Mouse (Mus musculus) hindbrain, embryonic 15.5 days (tissue): ENCODE results near the gene Ankrd65. TPM values are rescaled to one million over a fixed set of nuclear protein-coding genes. Genes with fewer than 3 reads are reported as not detected.

Source experiments
- ATAC-seq: fragments of 200-750 bp; cut with Nextera tagmentation; 2 replicates; pipeline ENCODE4 v1.8.0; 2017; ENCODE audit warnings: low read depth, moderate number of reproducible peaks, moderate TSS enrichment; ENCODE audit not compliant: low FRiP score
- H3K27ac ChIP-seq: fragments of 300-500 bp; sonication (generic); replicated peaks from 2 replicates; pipeline ENCODE4 v1.5.1; 2015; ENCODE audit warnings: mild to moderate bottlenecking, inconsistent platforms
- H3K27me3 ChIP-seq: fragments of 300-500 bp; sonication (generic); 2 replicates; pipeline ENCODE4 v1.6.1; 2015; ENCODE audit warnings: control low read depth, inconsistent platforms
- H3K36me3 ChIP-seq: fragments of 300-500 bp; sonication (generic); 2 replicates; pipeline ENCODE4 v1.6.1; 2015; ENCODE audit warnings: control low read depth, inconsistent platforms
- H3K4me1 ChIP-seq: fragments of 300-500 bp; sonication (generic); replicated peaks from 2 replicates; pipeline ENCODE4 v1.6.1; 2015; ENCODE audit warnings: control low read depth, inconsistent platforms
- H3K4me2 ChIP-seq: fragments of 300-500 bp; sonication (generic); 2 replicates; pipeline ENCODE4 v1.6.1; 2015; ENCODE audit warnings: moderate library complexity, mild to moderate bottlenecking, inconsistent platforms
- H3K4me3 ChIP-seq: fragments of 300-500 bp; sonication (generic); 2 replicates; pipeline ENCODE4 v1.5.1; 2015; ENCODE audit warnings: mild to moderate bottlenecking, inconsistent platforms
- H3K9ac ChIP-seq: fragments of 300-500 bp; sonication (generic); 2 replicates; pipeline ENCODE4 v1.6.1; 2015; ENCODE audit warnings: inconsistent platforms
- H3K9me3 ChIP-seq: fragments of 300-500 bp; sonication (generic); 2 replicates; pipeline ENCODE4 v1.6.1; 2016; ENCODE audit warnings: control low read depth, inconsistent platforms
- WGBS: fragments of 180-500 bp; shearing (Covaris S2); methylation state at CpG from one replicate; pipeline ENCODE4 v1.1.7; 2015; 5-methylcytosine and 5-hydroxymethylcytosine counted together
- polyA plus RNA-seq: library from polyadenylated mRNA; unstranded; fragments of >200 nt; fragmentation: Nextera tagmentation; extraction: Ambion mirVana; gene quantifications from 2 replicates; pipeline ENCODE4 v1.2.1, GENCODE M21; 2015

The Ankrd65 gene
- polyA plus RNA-seq, 1 experiment from 2014 or later, result not detected

GRCm38 (mm10) chr4:155762357-155762756, 27.9 kb upstream of the Ankrd65 start:
- no peak overlapping the region for H3K4me3 ChIP-seq
- ATAC-seq, result no peak
- H3K9me3 ChIP-seq, result no peaks in the 10 kb centered on the region
- peaks cover 32% of the 10 kb centered on the region for H3K4me1 ChIP-seq
- no peaks in the 10 kb centered on the region for H3K36me3 ChIP-seq
- H3K9ac ChIP-seq, result no peak overlapping the region
- peak overlapping the region; percentile 99; the same call in 1 of the 2 replicates for H3K4me2 ChIP-seq
- no peaks in the 10 kb centered on the region for H3K27me3 ChIP-seq
- H3K27ac ChIP-seq, result no peak overlapping the region
- WGBS, result 90% methylated on average over 3 of the region's 3 CpGs

DNA sequence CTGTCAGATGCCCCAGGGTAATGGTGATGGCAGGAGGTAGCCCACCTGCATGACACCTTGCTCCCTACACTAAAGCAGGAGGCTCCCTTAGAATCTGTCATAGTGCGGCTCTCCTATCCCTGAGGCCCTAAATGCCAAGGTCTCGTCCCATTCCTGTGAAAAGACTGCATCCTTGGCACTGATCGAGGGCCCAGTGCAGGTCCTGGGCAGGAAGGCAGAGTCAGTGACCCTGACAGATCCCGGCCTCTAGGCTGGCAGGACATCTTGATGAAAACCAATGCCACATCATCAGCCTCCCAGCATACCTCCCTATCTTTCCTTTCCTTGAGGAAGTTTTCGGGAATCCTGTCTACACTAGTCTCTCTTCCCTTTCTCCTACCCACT, 20.8 kb upstream of the Ankrd65 start:
- H3K27ac ChIP-seq, result peak overlapping the region; percentile 72; the same call in 1 of the 2 replicates
- WGBS, result 64% methylated on average over 5 of the region's 5 CpGs

DNA sequence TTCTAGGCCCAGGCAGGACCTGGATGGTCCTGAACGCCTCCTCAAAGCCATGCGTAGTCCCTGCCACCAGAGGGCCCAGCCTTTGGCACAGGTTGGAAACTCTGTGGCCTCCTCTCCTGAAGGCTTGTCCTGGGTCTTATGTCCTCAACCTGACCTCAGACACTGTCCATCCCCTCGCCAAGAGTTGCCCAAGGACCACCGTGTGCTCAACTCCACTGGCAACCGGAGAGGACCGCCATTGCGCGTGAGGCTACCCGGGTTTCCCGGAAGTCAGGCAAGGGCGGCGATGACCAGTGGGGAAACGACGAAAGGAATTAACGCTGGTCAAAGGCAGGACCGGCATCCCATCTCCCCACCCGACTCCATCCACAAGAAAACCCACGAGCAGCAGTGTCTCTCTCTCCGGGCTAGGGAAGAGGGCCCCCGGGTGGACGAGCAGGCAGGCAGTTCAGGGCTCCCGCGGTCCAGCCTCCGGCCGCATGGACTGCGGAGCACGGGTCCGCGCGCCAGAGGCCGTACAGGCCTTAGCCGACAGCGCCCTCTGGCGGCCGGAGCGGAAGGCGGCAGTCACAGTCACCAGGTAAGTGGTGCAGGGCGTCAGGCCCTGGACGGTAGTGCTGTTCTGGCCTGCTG, 20.2 kb upstream of the Ankrd65 start:
- Histone ChIP-seq H3K9ac (peak overlapping the region; percentile 77), H3K27ac (peak overlapping the region; percentile 72), H3K4me2 (peak overlapping the region; percentile 87), H3K4me1 (peaks cover 31% of the 10 kb centered on the region), H3K4me3 (peak overlapping the region; percentile 50), H3K27me3 (peaks cover 12% of the 10 kb centered on the region), H3K36me3 (no peaks in the 10 kb centered on the region), H3K9me3 (no peaks in the 10 kb centered on the region)
- ATAC-seq, result peak; percentile 77
- 1% methylated on average over 39 of the region's 39 CpGs for WGBS

More for the DNA sequence above, 20.8 kb upstream of the Ankrd65 start:
- ATAC-seq, result no peak
- Histone ChIP-seq H3K4me1 (peaks cover 27% of the 10 kb centered on the region), H3K9ac (peak overlapping the region; percentile 77), H3K4me2 (peak overlapping the region; percentile 87), H3K36me3 (no peaks in the 10 kb centered on the region), H3K9me3 (no peaks in the 10 kb centered on the region), H3K27me3 (peaks cover 12% of the 10 kb centered on the region), H3K4me3 (peak overlapping the region; percentile 50)

- H3K9ac ChIP-seq, result peak overlapping the region; percentile 77
- peaks cover 38% of the 10 kb centered on the region for H3K4me1 ChIP-seq
- H3K27me3 ChIP-seq, result peaks cover 12% of the 10 kb centered on the region
- no peaks in the 10 kb centered on the region for H3K36me3 ChIP-seq
- 38% methylated on average over 24 of the region's 24 CpGs for WGBS
- H3K4me2 ChIP-seq, result peak overlapping the region; percentile 87
- ATAC-seq, result peak; percentile 8; the same call in 1 of the 2 replicates
- H3K4me3 ChIP-seq, result peak overlapping the region; percentile 50
- H3K27ac ChIP-seq, result 0 out of 2 replicates have a peak overlapping the region, but pooled peaks have one; percentile 72
- no peaks in the 10 kb centered on the region for H3K9me3 ChIP-seq
Observed at GRCm38 (mm10) chr4:155770626-155771025, 19.6 kb upstream of the Ankrd65 start.

- Histone ChIP-seq H3K27ac (no peak overlapping the region), H3K36me3 (no peaks in the 10 kb centered on the region), H3K4me3 (no peak overlapping the region), H3K4me1 (peaks cover 42% of the 10 kb centered on the region), H3K27me3 (peaks cover 12% of the 10 kb centered on the region), H3K9me3 (no peaks in the 10 kb centered on the region), H3K4me2 (peak overlapping the region; percentile 13; the same call in 1 of the 2 replicates), H3K9ac (no peak overlapping the region)
- no peak for ATAC-seq
- 76% methylated on average over 2 of the region's 2 CpGs for WGBS
Observed at GRCm38 (mm10) chr4:155771706-155772105, 18.5 kb upstream of the Ankrd65 start.

DNA sequence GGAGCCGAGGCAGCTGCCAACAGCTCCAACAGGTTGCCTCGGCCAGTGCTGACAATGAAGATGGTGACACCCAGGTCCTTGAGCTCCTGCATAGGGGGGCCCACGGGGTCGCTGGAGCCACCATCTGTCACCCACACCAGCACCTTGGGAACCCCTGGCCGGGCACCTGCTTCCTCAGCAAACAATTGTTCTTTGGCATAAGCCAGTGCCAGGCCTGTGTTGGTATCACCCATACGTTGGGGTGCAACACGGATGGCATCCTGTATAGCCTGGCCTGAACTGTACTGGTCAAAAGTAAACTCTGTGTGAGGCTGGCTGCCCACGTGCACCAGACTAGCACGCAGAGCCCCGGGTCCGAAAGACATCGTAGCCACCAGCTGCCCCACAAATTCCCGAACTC, 17.5 kb upstream of the Ankrd65 start:
- peak overlapping the region; percentile 65 for H3K4me2 ChIP-seq
- H3K27ac ChIP-seq, result no peak overlapping the region
- no peaks in the 10 kb centered on the region for H3K36me3 ChIP-seq
- ATAC-seq, result no peak
- WGBS, result 89% methylated on average over 13 of the region's 13 CpGs
- no peak overlapping the region for H3K9ac ChIP-seq
- H3K4me3 ChIP-seq, result 0 out of 2 replicates have a peak overlapping the region, but pooled peaks have one; percentile 39
- H3K27me3 ChIP-seq, result peaks cover 12% of the 10 kb centered on the region
- peaks cover 42% of the 10 kb centered on the region for H3K4me1 ChIP-seq
- H3K9me3 ChIP-seq, result no peaks in the 10 kb centered on the region

DNA sequence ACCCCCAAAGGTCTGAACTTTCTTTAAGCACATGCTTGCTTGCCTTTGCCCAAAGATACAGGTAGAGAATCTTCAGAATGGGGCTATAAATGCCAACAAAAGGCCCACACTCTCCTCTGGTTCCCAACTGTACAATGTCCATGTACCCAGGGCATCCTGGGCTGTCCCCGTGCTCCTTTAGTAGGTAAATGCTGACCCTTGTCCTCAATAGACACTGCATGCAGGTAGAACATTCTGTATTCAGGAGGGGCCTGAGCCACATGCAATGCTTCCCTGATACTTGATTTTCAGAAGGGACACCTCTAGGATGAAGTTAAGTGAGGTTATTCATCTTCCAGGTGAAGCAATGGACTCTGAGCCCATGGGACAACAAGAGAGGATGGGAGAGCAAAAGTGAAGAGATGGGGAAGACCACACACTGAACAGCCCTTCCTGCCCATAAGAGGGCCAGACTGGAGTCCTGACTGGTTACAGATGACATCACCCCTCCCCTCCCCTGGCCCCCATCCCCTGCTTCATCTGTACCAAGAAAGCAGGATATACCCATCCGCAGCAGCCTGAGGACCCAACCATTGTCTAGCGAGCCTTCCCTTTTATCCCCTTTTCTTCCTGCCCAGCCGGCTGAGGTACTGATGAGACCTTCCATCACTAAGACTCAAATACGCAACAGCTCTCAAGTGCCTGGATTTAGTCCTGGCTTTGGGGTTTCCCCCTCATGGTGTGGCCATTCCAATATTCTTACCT, 16.7 kb upstream of the Ankrd65 start:
- H3K9ac ChIP-seq, result peak overlapping the region; percentile 34; the same call in 1 of the 2 replicates
- peaks cover 42% of the 10 kb centered on the region for H3K4me1 ChIP-seq
- H3K36me3 ChIP-seq, result no peaks in the 10 kb centered on the region
- H3K4me2 ChIP-seq, result peak overlapping the region; percentile 65
- WGBS, result 40% methylated on average over 5 of the region's 5 CpGs
- H3K9me3 ChIP-seq, result no peaks in the 10 kb centered on the region
- H3K4me3 ChIP-seq, result peak overlapping the region; percentile 39
- H3K27me3 ChIP-seq, result peaks cover 12% of the 10 kb centered on the region
- peak overlapping the region; percentile 75; the same call in 1 of the 2 replicates for H3K27ac ChIP-seq
- ATAC-seq, result no peak

DNA sequence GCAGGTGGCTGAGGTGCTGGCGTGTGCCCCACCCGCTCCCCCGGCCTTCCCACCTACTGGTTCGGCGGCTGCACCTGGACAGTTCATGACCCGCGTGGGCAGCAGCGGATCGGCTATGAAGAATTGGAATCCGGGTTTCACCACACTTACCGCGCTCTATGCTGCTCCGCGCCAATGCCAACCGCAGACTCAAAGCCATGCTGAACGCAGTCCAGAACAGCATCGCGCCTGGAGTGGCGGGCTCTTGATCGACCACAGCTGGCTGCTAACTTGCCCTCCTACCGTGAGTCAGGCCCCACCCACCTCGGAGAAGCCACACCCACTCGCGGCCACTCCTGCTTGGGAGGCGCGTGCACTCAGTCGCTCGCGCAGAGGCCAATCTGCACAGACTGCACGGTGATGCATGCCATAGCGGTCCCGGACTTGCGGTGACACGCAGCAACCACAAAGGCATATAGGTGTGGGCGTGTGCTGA, 15.9 kb upstream of the Ankrd65 start, which contains the start of gene Vwa1:
Gene Vwa1, minus strand, starts transcription at position 419 of the 475 bp plus-strand sequence.
- Histone ChIP-seq H3K4me1 (peaks cover 40% of the 10 kb centered on the region), H3K27me3 (peaks cover 12% of the 10 kb centered on the region)
- WGBS, result 1% methylated on average over 35 of the region's 35 CpGs

GRCm38 (mm10) chr4:155774971-155775740, 15.1 kb upstream of the Ankrd65 start:
- peaks cover 12% of the 10 kb centered on the region for H3K27me3 ChIP-seq
- peak overlapping the region; percentile 39 for H3K4me3 ChIP-seq
- peaks cover 33% of the 10 kb centered on the region for H3K4me1 ChIP-seq
- H3K4me2 ChIP-seq, result peak overlapping the region; percentile 65
- H3K9me3 ChIP-seq, result no peaks in the 10 kb centered on the region
- 53% methylated on average over 9 of the region's 9 CpGs for WGBS
- peak overlapping the region; percentile 75 for H3K27ac ChIP-seq
- no peaks in the 10 kb centered on the region for H3K36me3 ChIP-seq
- ATAC-seq, result 0 out of 2 replicates have a peak, but pooled peaks have one; percentile 14
- H3K9ac ChIP-seq, result peak overlapping the region; percentile 34

More for the DNA sequence above, 15.9 kb upstream of the Ankrd65 start, which contains the start of gene Vwa1:
- no peaks in the 10 kb centered on the region for H3K36me3 ChIP-seq
- H3K4me2 ChIP-seq, result peak within 1 kb of the TSS; percentile 65
- no peaks in the 10 kb centered on the region for H3K9me3 ChIP-seq
- H3K9ac ChIP-seq, result peak within 1 kb of the TSS; percentile 34
- peak; percentile 85 for ATAC-seq
- peak within 1 kb of the TSS; percentile 75 for H3K27ac ChIP-seq
- H3K4me3 ChIP-seq, result peak within 1 kb of the TSS; percentile 39

- Histone ChIP-seq H3K9me3 (no peaks in the 10 kb centered on the region), H3K27ac (peak overlapping the region; percentile 55), H3K4me3 (no peak overlapping the region), H3K4me1 (peaks cover 27% of the 10 kb centered on the region), H3K9ac (no peak overlapping the region), H3K4me2 (no peak overlapping the region), H3K27me3 (peaks cover 12% of the 10 kb centered on the region), H3K36me3 (no peaks in the 10 kb centered on the region)
- 71% methylated on average over 3 of the region's 3 CpGs for WGBS
- no peak for ATAC-seq
Observed at GRCm38 (mm10) chr4:155775855-155776254, 14.4 kb upstream of the Ankrd65 start.

GRCm38 (mm10) chr4:155776704-155777335, 13.4 kb upstream of the Ankrd65 start:
- H3K27me3 ChIP-seq, result peaks cover 12% of the 10 kb centered on the region
- no peaks in the 10 kb centered on the region for H3K36me3 ChIP-seq
- H3K4me3 ChIP-seq, result no peak overlapping the region
- no peak for ATAC-seq
- H3K4me2 ChIP-seq, result no peak overlapping the region
- 51% methylated on average over 2 of the region's 2 CpGs for WGBS
- peaks cover 30% of the 10 kb centered on the region for H3K4me1 ChIP-seq
- no peak overlapping the region; the same call in 1 of the 2 replicates for H3K27ac ChIP-seq
- H3K9ac ChIP-seq, result no peak overlapping the region
- no peaks in the 10 kb centered on the region for H3K9me3 ChIP-seq
